Mouse (Mus musculus): ENCODE data around the gene Uxs1.

Gene Uxs1

DNA sequence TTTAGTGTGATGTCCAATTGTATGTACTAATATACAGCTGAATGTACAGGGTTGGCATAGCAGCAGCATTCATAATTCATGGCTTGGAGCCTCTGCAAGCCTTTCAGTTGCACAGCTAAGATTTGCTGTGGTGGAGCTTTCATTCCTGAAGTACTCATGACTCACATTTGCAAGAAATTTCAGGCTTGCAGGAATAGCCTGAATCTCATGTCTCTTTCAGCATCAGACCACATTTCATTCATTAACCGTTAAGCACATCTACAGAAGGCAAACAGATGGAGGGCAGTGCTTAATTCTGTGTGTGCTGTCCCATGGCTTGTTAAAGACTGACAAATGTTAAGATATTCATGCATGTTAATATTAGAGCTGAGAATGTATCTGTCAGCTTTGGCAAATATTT, 94.9 kb downstream of the Uxs1 start:
- in situ Hi-C loops (cut with MboI; ENCODE audit: low sequenced_read_pairs) = no loop called here

DNA sequence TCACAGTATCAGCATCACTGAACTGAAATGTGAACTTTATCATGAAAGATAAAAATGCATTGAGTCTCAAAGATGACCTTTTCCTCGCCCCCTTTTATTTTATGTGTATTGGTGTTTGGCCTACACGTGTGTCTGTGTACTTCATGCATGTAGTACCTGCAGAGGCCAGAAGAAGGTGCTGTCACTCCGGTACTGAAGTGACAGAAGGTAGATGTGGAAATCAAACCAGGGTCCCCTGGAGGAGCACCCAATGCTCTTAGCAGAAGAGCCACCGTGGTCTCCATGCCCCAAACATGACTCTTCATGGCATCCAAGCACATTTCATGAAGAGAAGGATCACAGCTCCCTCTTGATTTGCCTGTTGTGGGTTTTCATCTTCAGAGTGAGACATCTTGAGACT, 95.5 kb downstream of the Uxs1 start:
- in situ Hi-C loops (cut with MboI; ENCODE audit: low sequenced_read_pairs) = no loop called here

DNA sequence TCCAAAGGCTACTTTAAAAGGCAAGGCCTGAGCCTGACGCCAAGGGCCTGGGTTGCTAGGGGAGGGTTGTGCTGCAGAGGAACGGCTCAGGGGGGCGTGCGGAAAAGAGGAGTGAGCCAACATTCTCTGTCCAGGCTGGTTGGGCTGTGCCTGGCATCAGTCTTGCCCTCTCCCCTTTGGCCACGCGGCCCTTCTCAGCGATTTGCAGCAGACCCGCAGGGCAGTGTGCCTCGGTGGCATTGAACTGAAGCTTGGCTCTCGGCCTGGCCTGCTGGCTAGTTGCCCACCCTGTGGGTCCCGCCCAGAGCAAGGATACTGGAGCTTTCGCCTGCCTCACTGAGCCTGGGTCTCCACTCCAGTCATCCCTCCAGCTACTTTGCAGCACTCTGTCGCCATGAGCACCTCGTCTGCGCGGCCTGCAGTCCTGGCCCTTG, 97.1 kb downstream of the Uxs1 start, which contains the start of gene 1500015O10Rik:
Gene 1500015O10Rik (plus strand): TSS at position 112 of the 434 bp plus-strand sequence.
- in situ Hi-C loops (cut with MboI; ENCODE audit: low sequenced_read_pairs) = no loop called here

DNA sequence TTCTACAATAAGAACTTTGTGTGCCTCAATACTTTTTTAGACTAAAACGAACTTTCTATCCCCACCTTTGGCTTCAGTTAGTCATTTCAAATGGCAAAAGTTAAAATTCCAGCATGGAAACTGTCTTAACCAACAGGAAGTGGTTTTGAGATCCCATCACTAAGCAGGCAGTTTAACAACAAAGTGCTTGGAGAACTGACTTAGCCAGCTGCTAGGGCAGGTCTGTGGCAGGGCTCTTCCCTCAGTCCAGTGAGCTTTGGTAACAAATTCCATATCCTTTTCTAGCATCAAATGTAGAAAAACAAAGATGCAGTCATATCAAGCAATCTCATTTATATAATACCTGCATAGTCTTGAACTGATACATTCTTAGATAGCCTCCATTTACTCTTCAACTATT, 105.1 kb downstream of the Uxs1 start:
- in situ Hi-C loops (cut with MboI; ENCODE audit: low sequenced_read_pairs) = no loop called here

DNA sequence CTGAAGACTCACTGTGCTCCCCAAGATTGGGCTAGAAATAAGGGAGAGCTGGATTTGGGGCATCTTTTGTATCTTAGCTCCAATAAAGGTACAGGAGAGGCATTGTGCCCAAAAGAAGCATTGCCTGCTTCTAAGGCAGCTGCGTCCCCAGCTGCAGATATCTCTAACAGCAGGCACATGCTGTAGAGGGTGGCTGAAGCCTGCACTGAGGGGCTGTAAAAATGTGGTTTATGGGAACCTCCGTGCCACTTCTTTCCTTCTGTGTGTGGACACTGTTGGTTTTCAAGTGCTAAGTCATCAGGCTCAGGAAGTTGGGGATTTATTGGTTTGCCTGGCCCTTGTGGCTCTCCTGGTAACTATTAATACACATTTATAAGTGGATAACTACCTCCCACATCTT, 108.8 kb downstream of the Uxs1 start:
- in situ Hi-C loops (cut with MboI; ENCODE audit: low sequenced_read_pairs) = no loop called here

DNA sequence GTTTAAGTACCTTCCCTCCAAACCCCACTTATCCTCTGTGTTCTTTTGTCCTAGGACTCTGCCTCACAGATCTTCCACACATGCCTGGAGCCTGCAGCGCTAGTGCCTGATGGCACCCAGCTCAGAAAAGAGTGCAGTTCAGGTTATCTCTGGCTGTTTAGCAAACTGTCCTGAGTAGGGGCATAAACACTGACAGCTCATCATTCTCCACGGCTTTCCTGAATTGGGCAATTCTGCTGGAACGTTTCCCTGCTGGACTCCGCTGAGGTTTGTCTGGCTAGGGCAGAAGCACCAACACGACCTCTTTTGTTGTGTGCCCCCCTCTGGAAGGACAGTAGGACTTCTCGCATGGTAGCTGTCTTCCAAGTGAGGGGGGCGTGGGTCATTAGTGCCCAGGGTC, 109.6 kb downstream of the Uxs1 start:
- in situ Hi-C loops (cut with MboI; ENCODE audit: low sequenced_read_pairs) = no loop called here

DNA sequence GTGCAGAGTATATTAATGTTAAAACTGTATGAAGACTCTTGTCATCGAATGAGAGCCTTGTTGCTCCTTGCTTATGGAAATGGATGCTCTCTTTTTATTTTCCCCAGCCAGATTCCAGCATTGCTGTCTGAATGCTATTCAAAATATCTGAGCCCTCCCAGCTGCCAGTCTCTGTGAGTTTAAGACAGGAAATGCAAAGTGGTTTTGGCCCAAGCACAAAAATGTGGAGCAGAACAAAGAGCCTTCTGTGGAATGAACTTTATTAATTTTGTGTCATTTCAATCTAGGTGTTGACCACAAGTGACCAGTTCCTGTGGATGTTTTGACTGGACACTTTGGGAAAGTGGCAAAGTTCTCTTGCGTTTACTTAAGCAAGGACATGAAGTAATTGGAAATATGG, 112.8 kb downstream of the Uxs1 start:
- in situ Hi-C loops (cut with MboI; ENCODE audit: low sequenced_read_pairs) = no loop called here

DNA sequence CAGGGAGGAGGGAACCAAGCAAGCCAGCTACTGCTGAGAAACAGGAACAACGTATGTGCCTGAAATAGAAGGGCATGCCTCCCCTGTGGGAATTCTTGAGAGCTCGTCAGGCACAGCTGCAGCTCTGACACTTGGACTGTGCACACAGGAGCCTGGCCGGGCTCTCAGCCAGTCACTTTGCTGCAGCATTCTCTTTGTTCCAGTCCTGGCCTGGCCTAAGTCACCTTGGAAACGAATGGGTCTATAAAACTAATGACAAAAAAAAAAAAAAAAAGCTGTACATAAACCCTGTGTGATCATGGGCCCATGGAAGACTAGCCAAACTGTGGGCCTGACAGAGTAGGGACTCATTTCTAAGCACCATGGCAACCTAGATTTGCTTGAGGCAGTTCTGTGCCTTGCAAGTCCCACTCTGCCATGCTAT, 129.0 kb downstream of the Uxs1 start:
- in situ Hi-C loops (cut with MboI; ENCODE audit: low sequenced_read_pairs) = no loop called here
